Mouse (Mus musculus) right cerebral cortex, postnatal 10 days (tissue): Measurements from ENCODE around the gene R3hdm2.

Source experiments
- DNase-seq, 2 experiments: peaks; one replicate each; pipeline ENCODE4 v3.0.0; 2021; ENCODE audit warnings: low spot score in 2 of 2

Gene R3hdm2

DNA sequence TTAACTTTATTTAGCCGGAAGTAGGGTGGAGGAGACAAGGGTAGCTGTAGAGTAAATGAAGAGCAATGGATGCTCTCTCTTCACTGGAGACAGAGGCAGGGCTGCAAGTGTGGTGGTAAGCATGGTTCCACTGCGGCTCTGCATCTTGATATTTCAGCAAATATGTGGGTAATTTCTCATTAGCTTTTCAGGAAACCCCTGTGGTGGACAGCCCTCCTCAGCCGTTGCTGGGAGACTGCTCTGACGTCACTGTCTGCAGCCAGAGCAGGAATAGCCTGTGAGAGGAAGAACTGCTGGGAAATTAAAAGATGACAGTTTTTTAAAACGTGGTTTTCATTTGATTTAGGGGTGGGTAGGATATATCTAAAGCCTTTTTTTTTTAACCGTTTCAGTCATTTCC lies 41.9 kb downstream of the R3hdm2 start:
- peak; percentile 75 to 88 for DNase-seq

DNA sequence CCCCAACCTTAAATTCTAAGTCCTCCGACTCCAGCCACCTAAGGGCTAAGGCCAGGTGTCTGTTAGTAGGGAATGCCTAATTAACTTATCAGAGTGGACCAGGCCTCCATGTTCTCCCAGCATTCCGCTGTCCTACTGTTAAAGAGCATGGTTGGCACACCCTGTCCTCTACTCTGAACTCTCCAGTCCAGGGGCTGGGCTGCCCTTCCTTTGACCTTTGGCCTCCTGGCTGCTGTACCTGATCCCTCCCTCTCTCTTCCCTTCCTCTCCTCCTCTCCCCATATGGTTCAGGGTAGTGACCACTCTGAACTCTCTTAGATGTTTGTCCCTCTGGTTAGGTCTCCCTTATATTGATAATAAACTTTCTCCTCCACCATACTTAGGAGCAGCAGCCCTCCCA lies 45.7 kb downstream of the R3hdm2 start:
- no peak for DNase-seq

DNA sequence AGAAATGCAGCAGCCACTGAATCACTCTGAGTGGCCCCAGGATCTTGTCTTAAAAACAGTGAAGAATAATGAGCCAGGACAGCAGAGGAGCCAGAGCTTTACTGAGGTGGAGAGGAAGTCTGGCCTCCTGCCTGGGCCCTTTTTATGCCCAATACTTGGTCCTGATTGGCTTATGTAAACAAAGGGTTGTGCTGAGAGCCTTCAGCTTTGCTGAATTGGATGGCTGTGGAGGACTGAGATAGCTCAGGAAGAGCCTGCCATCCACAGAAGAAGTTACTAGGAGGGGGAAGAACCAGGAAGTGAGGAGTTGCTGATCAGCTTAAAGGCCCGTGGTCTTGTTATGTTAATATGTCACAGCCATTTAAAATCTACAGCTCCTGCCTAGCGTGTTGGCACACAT lies 46.5 kb downstream of the R3hdm2 start:
- DNase-seq: peak in 1 of 2 experiments; percentile 45

DNA sequence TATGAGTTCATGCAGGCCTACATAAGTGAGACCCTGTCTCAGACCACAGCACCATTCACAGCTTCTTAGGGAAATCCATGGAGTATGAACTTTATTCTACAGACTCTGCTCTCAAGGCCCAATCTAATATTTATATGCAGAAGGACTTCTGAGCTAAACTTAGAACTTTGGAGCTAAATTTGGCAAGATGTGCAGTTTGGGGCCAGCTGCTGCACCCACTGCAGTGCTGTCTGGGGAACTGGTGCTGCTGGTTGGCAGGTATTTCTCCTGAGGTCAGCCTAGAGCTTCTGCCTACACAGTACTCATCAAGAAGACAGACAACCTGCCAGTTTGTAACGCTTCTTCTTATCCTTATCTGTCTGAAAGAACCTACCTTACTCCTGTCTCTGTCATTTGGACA lies 47.0 kb downstream of the R3hdm2 start:
- DNase-seq: no peak

DNA sequence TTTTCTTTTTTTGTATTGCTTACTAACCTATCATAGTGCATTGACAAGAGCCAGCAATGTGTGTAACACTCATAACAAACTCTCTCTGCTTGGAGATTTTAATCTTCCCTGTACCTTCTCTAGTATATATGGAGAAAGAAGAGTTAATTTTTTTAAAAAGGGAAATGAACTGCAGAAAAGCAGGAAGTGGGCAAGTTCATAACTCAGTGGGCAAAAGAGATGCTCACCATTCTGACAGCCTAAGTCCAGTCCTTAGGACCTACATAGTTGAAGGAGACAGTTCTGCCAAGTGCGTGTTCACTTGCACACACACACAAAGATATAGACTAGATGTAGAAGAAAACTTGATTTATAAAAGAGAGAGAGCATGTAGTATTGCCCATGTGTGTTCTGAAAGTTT lies 47.9 kb downstream of the R3hdm2 start:
- DNase-seq: no peak

DNA sequence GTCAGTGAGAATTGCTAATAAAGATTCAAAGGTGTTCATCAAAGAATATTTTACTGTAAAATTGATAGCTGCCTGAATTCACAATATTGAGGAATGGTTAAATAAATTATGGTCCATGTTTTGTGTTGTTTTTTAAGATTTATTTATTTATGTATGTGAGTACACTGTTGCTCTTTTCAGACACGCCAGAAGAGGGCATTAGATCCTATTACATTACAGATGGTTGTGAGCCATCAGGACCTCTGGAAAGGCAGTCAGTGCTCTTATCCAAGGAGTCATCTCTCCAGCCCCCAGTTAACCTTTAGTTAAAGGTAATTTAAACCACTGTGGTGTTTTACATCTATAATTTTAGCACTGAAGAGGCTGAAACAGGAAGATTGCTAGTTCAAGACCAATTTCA lies 49.4 kb downstream of the R3hdm2 start:
- no peak for DNase-seq

DNA sequence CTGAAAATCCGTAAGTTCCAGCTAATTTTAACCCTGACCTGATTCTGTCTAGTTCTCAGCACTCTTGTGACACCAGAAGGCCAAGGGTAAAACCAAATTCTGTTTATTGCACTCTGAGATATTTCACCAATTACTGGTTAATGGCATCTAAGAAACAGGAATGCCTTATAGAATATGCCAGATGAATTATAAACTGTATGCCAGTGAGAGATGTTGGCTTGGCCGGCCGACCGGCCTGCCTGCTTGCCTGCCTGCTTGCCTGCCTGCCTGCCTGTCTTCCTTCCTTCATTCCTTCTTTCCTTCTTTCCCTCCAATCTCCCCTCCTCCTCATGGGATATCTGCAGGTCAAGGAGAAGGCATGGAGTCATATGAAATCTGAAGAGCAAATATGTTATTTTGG lies 52.3 kb downstream of the R3hdm2 start:
- DNase-seq: no peak

DNA sequence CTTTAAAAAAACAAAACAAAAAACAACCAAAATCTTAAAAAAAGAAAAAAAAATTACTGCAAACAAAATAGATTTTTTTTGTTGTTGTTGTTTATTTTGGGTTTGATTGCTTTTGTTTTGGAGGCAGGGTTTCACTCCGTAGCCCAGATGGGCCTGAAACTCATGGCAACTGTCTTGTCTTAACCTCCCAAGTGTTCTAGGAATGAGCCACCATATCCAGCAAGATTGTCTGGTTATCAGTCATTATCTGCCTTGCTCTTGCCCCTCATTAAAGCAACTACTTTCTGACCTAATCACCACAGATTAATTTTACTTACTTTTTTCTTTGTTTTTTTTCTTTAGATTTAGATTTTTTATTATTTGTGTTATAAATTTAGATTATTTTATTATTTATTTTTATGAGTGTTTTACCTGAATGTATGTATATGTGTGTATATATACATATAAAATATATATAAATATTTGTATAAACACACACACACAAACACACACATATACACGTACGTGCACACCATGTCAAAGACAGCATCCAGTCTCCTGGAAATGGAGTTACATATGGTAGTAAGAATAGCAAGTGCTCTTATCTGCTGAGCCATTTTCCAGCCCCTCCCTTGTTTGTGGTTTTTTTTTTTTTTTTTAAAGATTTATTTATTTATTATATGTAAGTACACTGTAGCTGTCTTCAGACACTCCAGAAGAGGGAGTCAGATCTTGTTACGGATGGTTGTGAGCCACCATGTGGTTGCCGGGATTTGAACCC lies 57.4 kb downstream of the R3hdm2 start:
- DNase-seq: no peak

DNA sequence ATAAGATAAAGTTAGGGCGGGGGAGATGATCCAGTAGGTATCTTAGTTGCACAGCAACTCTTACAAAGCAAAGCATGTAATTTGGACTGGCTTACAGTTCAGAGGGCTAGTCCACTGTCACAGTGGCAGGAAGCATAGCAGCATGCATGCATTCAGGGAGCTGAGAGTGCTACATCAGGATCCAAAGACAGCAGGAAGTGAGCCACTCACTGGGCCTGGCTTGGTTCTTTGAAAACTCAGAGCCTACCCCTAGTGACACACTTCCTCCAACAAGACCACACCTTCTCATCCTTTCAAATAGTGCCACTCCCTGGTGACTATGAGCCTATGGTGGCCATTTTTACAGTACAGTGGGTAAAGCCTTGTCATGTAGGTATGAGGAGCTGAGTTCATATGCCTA lies 73.6 kb downstream of the R3hdm2 start:
- DNase-seq: no peak

DNA sequence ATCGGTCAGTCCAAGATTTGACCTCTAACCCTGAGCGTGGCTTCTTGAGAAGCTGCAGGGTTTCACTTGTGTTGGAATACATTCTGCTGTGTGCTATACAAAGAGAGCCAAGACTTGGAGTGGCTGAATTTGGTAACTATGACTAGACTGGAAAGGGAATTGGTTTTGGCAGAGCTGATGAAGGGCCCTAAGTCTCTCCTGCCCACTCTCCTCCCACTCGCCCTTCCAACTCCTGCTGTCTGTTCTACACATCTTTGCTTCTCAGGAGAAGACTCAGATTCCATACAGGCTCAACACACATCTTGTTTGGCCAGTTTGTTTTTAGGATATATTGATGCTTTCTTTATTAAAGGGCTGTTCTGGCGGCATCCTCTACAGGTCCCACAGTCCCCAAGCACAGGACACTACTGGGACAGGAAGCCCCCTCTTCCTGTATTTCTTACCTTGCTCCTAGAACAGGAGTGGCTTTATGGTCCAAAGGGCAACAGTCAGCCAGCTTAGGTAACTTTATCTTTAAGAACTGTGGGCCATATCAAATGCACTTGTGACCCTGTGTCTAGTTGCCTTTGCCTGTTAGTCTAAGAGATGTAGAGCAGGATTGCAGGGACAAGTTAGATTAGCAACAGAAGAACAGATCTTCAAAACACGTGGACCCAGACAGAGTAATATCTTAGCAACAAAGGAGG lies 82.4 kb downstream of the R3hdm2 start:
- no peak for DNase-seq

DNA sequence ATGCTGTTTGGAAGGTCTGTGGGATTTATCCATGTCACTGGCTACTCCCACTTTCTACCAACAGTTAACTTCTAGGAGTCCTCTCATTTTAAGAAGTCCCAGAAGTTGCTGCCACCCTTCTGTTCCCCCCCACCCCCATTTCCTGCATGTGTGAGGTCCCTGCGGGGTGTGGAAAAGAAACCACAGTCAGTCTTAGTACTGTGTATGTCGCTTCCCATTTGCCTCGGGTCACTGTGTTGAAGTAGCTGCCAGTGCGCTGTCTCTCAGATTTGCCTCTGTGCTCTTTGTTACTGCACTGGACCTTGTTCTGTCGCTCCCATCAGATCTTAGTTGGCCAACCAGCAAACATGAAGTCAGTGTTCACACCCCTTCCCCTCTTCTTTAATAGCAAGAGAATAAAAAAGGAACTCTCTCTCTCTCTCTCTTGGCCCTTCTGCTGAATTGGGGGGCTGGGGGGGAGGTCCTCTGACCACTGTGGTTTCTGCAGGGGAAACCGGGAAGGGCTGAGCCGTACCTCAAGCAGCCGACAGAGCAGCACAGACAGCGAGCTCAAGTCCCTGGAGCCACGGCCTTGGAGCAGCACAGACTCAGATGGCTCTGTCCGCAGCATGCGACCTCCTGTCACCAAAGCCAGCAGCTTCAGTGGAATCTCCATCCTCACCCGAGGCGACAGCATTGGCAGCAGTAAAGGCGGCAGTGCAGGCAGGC lies 91.3 kb downstream of the R3hdm2 start:
- no peak for DNase-seq

DNA sequence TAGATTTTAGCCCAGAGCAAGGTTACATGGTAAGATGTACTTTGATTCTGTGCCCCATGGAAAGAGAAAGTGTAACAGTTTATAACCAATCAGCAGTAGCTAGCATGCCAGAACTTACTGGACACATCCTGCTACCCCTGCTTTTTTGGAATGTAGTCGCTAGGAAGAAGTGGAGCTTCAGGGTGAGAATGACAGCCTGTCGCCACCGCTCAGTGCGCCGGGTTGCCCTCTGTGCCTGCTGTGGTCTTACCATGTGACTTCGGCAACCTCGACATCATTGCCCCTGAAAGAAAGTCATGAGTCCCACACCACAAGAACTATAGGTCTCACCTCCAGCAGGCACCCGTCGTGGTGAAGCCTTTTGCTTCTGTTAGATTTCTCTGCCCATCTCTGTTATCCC lies 92.6 kb downstream of the R3hdm2 start:
- no peak for DNase-seq

DNA sequence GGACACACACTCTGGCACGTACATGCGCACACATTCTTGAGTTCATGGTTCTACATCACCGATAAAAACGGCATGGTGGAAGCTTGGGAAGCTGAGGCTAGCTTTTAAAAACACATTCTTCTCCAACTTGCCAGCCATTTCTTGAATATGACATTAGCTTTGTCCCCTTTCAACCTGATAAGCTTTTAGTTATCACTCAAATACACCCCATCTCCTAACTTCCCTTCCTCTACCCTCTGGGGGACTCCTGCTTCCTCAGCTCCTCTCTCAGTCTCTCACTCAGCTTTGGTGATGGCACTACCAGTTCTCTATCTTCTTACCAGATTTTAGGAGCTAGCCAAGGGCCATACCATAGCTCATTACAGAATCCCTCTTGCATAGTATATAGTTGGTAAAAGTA lies 95.0 kb downstream of the R3hdm2 start:
- no peak for DNase-seq

DNA sequence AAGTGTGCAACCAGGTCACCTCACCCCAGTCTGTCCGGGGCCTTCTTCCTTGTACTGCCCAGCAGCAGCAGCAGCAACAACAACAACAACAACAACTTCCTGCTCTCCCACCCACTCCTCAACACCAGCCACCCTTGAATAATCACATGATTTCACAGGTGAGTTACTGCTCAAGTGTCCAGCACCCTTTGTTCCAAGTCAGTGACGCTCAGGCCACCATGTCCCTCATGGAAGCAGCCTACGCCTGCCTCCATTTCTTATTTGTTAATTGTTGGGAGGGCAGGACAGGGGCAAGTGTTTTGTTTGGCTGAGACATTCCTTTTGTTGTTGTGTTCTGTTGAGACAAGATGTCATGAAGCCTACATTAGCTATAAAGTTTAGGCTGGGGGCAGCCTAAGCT lies 96.4 kb downstream of the R3hdm2 start:
- DNase-seq: no peak

DNA sequence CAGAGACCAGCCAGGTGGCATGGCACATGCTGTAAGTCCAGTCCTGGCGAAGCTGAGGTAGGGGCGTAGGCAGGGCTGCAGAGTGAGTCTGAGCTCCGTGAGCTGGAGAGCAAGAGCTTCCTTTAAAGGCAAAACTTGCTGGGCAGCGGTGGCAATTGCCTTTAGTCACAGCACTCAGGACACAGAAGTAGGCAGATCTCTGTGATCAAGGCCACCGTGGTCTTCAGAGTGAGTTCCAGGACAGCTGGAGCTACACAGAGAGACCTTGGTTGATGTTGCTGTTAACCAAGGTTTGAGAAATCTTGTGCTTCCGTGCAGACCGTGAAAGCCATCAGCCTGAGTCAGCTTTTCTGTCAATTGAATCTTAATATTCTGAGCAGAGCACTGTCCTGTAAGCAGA lies 97.2 kb downstream of the R3hdm2 start:
- no peak for DNase-seq

DNA sequence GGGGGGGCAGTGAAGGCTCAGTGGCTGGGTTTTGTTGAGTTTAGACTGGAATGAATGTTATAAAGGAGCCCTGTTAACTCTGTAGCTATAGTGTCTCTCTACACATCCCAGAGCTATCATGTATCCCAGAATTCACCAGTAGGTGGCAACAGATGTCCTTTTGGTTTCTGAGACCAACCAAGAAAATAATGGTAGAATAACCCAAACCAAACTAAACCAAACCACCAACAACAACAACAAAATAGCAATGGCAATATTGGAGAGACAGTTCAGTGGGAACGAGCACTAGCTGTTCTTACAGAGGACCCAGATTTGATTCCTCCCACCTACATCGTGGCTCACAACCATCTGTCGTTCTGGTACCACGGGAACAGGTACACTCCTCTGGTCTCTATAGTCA lies 99.0 kb downstream of the R3hdm2 start:
- DNase-seq: no peak

DNA sequence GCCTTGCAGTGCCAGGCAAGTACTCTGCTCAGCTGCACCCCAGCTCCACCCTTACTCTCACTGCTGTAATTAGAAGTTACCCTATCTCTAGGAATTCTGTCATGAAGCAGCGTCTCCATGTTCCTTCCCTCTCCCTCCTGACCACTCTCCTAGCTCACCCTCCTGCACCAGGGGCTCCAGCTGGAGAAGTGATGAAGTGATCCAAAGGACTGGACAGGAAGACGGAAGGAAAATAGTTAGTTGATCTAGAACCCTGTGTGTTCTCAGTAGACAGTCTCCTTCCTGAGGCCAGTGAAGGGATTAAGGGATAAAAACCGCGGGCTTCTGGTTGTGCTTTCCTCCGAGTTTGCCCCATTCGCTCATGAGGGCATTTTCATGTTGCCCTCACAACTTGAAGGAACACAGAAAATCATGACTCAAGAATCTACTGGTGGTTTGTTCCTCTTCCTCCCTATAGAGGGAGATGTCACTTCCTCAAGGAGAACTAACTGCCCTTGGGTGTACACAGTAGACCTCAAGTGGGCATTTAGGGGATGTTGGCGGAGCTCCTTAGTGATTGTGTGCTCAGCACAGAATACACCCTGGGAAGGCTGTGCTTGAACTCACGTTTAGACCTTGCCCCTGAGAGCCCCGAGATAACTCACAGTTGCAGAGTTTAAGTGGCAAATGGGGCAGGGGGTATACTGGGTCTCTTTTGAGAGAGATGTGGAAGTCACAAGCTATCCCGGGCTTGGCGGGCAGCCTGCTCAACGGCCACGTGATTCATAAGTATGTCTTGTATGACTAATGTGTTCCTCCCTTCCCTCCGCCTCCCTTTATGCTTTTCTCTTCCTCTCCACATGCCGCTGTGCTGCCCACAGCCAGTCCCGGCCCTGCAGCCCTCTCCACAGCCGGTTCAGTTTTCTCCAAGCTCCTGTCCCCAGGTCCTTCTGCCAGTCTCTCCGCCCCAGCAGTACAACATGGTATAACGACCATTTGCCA lies 101.0 kb downstream of the R3hdm2 start:
- DNase-seq: no peak

DNA sequence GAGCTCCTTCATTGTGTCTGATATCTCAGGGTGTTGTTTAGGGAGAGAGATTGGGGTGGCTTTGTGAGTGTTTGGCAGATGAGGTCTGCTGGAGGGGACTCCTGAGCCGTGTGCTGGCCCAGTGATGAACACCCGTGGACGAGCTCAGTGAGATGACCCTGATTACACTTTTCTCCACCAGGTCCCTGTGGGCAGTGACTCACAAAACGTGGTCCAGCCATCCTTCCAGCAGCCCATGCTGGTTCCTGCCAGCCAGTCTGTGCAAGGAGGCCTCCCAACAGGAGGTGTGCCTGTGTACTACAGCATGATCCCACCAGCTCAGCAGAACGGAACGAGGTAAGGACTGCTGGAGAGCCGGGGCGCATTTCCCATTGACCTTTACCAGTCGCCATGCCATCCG lies 105.1 kb downstream of the R3hdm2 start:
- no peak for DNase-seq

DNA sequence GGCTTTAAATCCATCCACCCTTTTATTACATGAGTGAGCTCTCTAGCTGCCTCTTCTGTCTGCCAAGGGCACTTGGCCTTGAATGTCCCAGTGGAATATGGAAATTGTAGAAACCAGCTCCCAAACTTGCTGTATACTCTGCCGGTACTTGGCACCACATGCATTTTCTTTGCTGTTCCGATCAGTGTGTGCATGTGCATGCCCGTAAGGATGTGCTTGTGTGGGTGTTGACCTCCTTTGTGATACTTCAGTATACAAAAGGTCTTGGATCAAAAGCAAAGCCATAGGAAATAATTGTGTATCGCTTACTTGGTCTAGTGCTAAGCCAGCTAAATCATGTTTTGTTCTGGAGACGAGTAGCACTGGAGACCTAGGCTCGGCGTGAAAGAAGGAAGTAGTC lies 108.7 kb downstream of the R3hdm2 start:
- no peak for DNase-seq

DNA sequence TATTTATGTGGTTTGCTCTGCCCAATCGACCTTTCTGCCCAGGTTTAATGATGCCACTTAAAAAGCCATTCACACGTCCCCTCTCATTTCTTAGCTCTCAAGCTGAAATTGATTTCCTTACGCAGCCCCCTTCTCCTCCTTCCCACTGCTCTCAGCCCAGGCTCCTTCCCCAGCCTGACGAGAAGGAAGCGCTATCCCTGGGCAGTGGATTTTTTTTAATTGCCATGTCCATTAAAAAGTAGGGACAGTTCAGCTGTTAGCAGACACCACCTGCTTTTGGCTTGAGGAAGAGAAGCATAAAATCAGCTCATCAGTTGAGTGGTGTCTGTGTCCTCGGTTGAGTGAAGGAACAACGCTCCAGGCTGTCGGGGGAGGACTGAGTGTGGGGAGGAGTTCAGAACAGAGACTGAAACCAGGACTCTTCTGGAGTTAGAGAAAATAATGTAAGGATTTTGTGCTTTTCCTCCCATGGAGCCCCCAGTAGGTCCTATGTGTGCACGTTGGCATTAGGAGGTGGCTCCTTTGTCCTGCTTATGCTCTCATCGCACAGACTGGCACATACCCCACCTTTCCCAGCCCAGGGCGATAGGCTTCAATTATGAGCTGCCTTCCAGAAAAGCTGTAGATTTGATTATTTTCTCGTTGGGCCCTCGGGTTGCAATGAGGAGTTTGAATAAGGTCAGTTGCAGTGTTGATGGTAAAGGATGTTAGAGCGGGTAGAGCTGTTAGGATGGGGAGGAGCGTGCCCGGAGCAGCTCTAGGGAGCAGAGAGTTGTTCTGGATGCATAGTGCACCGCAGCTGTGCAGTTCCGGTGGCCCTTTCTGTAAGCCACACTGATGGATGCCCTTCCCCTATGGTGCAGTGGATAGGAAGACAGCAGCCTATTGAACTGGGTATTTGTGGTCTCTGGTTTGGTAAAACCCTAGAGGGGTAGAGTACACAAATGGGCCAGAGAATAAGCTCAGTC lies 110.3 kb downstream of the R3hdm2 start:
- DNase-seq: no peak

DNA sequence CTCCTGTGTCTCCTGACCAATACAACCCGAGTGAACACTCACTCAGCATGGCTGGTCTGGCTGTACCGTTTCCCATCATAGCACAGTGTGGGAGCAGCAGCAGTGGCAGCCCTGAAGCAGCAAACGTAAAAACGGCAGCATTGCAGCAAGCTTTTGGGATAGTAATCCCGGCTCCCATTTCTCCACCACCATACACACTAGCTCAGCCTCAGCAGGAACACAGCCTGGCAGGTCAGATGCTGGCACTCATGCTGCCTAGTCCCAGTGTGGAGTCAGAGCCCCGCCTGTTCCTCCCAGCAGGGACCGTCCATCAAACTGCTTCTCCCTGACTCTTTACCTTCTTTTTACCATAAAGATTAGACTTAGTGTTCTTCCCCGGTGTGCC lies 111.0 kb downstream of the R3hdm2 start:
- DNase-seq: no peak
